Mouse (Mus musculus): ENCODE data around the gene Trpm8.

Gene Trpm8

GRCm38 (mm10) chr1:88277098-88277817 lies at the start of gene Trpm8, which contains the start of gene Hjurp:
Gene Trpm8, plus strand, starts transcription at chr1:88277661.
Gene Hjurp, minus strand, starts transcription at chr1:88277633.
- in situ Hi-C loops (cut with MboI) = no loop called here

- in situ Hi-C loops (cut with MboI) = no loop called here
Observed at GRCm38 (mm10) chr1:88228121-88228520, 49.3 kb upstream of the Trpm8 start.

GRCm38 (mm10) chr1:88229566-88229965 lies 47.9 kb upstream of the Trpm8 start:
- in situ Hi-C loops (cut with MboI) = no loop called here

GRCm38 (mm10) chr1:88229986-88230385 lies 47.5 kb upstream of the Trpm8 start:
- in situ Hi-C loops (cut with MboI) = no loop called here

- in situ Hi-C loops (cut with MboI) = no loop called here
Observed at GRCm38 (mm10) chr1:88230421-88230820, 47.0 kb upstream of the Trpm8 start.

GRCm38 (mm10) chr1:88230981-88231802 lies 46.3 kb upstream of the Trpm8 start:
- in situ Hi-C loops (cut with MboI) = no loop called here

GRCm38 (mm10) chr1:88231803-88232499 lies 45.5 kb upstream of the Trpm8 start:
- in situ Hi-C loops (cut with MboI) = no loop called here

GRCm38 (mm10) chr1:88232664-88233380 lies 44.6 kb upstream of the Trpm8 start:
- in situ Hi-C loops (cut with MboI) = no loop called here

GRCm38 (mm10) chr1:88233421-88234247 lies 43.8 kb upstream of the Trpm8 start:
- in situ Hi-C loops (cut with MboI) = no loop called here

- in situ Hi-C loops (cut with MboI) = no loop called here
Observed at GRCm38 (mm10) chr1:88234248-88234610, 43.2 kb upstream of the Trpm8 start.

- in situ Hi-C loops (cut with MboI) = no loop called here
Observed at GRCm38 (mm10) chr1:88234646-88235045, 42.8 kb upstream of the Trpm8 start.

GRCm38 (mm10) chr1:88235046-88235893 lies 42.2 kb upstream of the Trpm8 start:
- in situ Hi-C loops (cut with MboI) = no loop called here

- in situ Hi-C loops (cut with MboI) = no loop called here
Observed at GRCm38 (mm10) chr1:88235894-88236415, 41.5 kb upstream of the Trpm8 start.

GRCm38 (mm10) chr1:88237311-88237710 lies 40.1 kb upstream of the Trpm8 start:
- in situ Hi-C loops (cut with MboI) = no loop called here

GRCm38 (mm10) chr1:88238771-88239170 lies 38.7 kb upstream of the Trpm8 start:
- in situ Hi-C loops (cut with MboI) = no loop called here

GRCm38 (mm10) chr1:88240072-88240471 lies 37.4 kb upstream of the Trpm8 start:
- in situ Hi-C loops (cut with MboI) = no loop called here

GRCm38 (mm10) chr1:88240579-88240978 lies 36.9 kb upstream of the Trpm8 start:
- in situ Hi-C loops (cut with MboI) = no loop called here

GRCm38 (mm10) chr1:88243861-88244260 lies 33.6 kb upstream of the Trpm8 start:
- in situ Hi-C loops (cut with MboI) = no loop called here

GRCm38 (mm10) chr1:88245881-88246280 lies 31.6 kb upstream of the Trpm8 start:
- in situ Hi-C loops (cut with MboI) = no loop called here

GRCm38 (mm10) chr1:88246386-88246785 lies 31.1 kb upstream of the Trpm8 start:
- in situ Hi-C loops (cut with MboI) = no loop called here
